Mouse (Mus musculus) heart, postnatal 0 days (tissue): ENCODE data around the gene Zfp345.
"Not testable (repeated sequence)": the region's sequence is repeated elsewhere in the genome, so short reads cannot be mapped to it uniquely, and the experiment has no call there.

Experiments used
- CTCF ChIP-seq: IDR thresholded peaks from 2 replicates; pipeline ENCODE4 v1.5.1; 2016; ENCODE audit warnings: antibody characterized with exemption, control low read depth, low read depth
- EP300 ChIP-seq: IDR thresholded peaks from 2 replicates; pipeline ENCODE4 v1.6.1; 2016; ENCODE audit warnings: antibody characterized with exemption, low read depth

DNA sequence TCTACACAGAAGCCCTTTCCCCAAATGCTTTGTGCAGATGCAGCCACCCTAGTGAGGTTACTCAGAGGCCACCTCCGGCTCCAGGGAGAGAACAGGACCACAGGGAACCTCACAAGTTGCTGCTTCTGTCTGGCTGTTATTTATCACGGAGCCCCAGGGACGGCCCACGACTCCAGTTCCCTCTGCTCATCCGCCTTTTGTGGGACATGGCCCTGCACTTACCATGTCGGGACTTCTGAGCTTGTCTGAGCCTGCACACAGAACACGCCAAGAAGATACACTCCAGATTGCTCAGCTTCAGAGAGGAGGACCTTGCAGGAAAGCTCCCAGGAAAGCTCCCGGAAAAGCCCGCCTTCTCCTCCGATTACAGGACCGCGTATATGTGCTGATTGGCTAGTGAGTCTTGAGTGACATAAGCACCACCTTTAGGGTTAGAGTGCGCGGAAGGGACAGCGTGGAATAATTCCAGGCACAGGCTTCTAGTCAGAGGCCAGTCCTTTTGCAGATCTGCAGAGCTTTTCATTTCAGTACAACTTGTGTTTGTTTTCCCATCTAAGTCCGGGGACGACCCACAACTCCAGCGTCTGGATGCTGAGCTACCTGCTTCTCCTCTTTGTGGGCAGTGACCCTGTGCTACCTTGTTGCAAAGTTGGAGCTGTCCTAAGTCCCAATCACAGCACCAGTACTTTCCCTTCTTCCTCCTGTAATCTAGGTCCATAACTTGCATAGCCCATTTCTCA lies 33.5 kb downstream of the Zfp345 start, which contains the start of gene Zfp442:
- TF ChIP-seq CTCF, EP300: not testable (repeated sequence)
